Mouse (Mus musculus) splenic B cell, adult 2 months (primary cell): ENCODE data around the gene Hoxd3.

Experiments used
- DNase-seq: peaks from one replicate; pipeline ENCODE4 v3.0.0-alpha.2; 2011; ENCODE audit warnings: low read depth, low spot score
- H3K27me3 ChIP-seq: 2 replicates; pipeline ENCODE4 v1.6.1; 2012; ENCODE audit warnings: mild to moderate bottlenecking, low read length, moderate library complexity, mixed read lengths; ENCODE audit not compliant: control insufficient read depth, poor library complexity, insufficient read depth, severe bottlenecking
- H3K36me3 ChIP-seq: 2 replicates; pipeline ENCODE4 v1.6.1; 2012; ENCODE audit warnings: mild to moderate bottlenecking, low read length, moderate library complexity, mixed read lengths; ENCODE audit not compliant: control insufficient read depth, poor library complexity, insufficient read depth, severe bottlenecking

Hoxd3 gene

GRCm38 (mm10) chr2:74721882-74722281, 10.2 kb downstream of the Hoxd3 start:
- Histone ChIP-seq H3K27me3 (no peaks in the 10 kb centered on the region), H3K36me3 (no peaks in the 10 kb centered on the region)
- DNase-seq = no peak

GRCm38 (mm10) chr2:74722949-74723348, 11.2 kb downstream of the Hoxd3 start:
- Histone ChIP-seq H3K36me3 (no peaks in the 10 kb centered on the region), H3K27me3 (0 out of 2 replicates have a peak, but pooled peaks cover 3% of the 10 kb centered on the region)
- DNase-seq = no peak

- DNase-seq = no peak
- H3K27me3 ChIP-seq = 0 out of 2 replicates have a peak, but pooled peaks cover 3% of the 10 kb centered on the region
- H3K36me3 ChIP-seq = no peaks in the 10 kb centered on the region
These were observed 12.7 kb downstream of the Hoxd3 start for GRCm38 (mm10) chr2:74724244-74725015.

DNA sequence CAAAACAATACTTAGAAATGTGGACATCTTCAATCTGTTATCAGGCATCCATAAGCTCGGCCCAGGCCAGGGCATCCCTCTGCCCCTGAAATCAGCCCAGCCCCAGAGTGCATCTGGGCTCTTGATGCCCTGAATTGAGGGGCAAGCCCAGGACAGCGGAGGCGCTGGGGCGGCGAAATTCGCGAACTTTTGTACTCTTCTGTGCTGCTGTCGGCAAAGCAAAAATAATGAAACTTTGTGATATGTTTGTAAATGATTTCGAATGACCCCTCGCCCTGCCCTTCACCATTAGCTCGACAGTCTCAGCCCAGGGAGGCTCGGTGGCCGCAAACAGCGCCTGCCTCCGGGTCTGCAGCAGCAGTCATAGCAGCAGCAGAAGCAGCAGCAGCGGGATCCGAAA, 13.4 kb downstream of the Hoxd3 start:
- no peaks in the 10 kb centered on the region for H3K36me3 ChIP-seq
- no peak for DNase-seq
- H3K27me3 ChIP-seq = 0 out of 2 replicates have a peak, but pooled peaks cover 3% of the 10 kb centered on the region

DNA sequence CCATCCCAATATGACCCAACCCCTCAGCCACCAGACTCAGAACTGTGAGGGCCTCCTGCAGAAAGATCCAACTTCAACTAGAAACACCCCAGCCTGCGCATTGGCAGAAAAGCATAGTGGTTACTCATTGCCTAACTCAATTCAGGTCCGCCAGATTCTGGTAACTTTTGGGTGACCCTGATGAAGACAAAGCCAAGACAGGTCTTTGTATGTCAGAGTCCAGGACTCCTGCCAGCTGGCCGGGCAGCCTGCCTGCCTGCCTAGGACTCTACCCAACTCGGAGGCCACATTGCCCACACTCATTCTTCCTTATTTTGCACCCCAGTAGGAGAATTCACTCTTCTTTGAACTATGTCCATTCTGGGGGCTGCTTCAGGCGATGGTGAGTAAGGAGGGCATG, 14.8 kb downstream of the Hoxd3 start, which contains the start of gene Gm28230:
TSS of gene Gm28230 (plus strand) at position 178 of the 400 bp plus-strand sequence.
- 0 out of 2 replicates have a peak, but pooled peaks cover 5% of the 10 kb centered on the region for H3K27me3 ChIP-seq
- DNase-seq = no peak

GRCm38 (mm10) chr2:74726973-74727639, 15.4 kb downstream of the Hoxd3 start:
- Histone ChIP-seq H3K36me3 (no peaks in the 10 kb centered on the region), H3K27me3 (0 out of 2 replicates have a peak, but pooled peaks cover 5% of the 10 kb centered on the region)
- no peak for DNase-seq

More for the DNA sequence above, 14.8 kb downstream of the Hoxd3 start, which contains the start of gene Gm28230:
- no peaks in the 10 kb centered on the region for H3K36me3 ChIP-seq

GRCm38 (mm10) chr2:74727640-74728302, 16.0 kb downstream of the Hoxd3 start:
- DNase-seq = no peak

GRCm38 (mm10) chr2:74728303-74728680, 16.6 kb downstream of the Hoxd3 start:
- peaks cover 5% of the 10 kb centered on the region; the same call in 1 of the 2 replicates for H3K27me3 ChIP-seq
- no peak for DNase-seq
- no peaks in the 10 kb centered on the region for H3K36me3 ChIP-seq

More at GRCm38 (mm10) chr2:74727640-74728302, 16.0 kb downstream of the Hoxd3 start:
- Histone ChIP-seq H3K36me3 (no peaks in the 10 kb centered on the region), H3K27me3 (0 out of 2 replicates have a peak, but pooled peaks cover 5% of the 10 kb centered on the region)

DNA sequence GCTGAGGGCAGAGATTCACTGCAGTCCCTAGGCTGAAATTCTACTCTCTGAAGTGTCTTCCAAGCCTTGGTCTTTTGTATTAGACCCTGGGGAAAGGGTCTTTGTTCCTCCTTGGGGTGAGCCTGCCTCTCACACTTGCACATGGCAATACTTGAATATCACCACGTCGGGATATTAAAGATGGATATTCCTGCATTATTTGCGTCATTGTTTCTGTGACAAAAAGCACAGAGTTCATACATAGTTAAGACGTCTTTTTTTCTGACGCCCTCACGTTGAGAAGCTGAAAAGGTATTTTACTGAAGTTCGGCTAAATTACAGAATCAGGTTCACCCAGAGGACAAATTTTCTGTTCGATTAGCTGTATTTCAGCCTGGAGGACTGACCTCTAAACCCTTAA, 18.6 kb downstream of the Hoxd3 start:
- no peak for DNase-seq
- H3K27me3 ChIP-seq = peaks cover 5% of the 10 kb centered on the region; the same call in 1 of the 2 replicates
- no peaks in the 10 kb centered on the region for H3K36me3 ChIP-seq

- no peak for DNase-seq
- Histone ChIP-seq H3K36me3 (no peaks in the 10 kb centered on the region), H3K27me3 (peaks cover 5% of the 10 kb centered on the region; the same call in 1 of the 2 replicates)
These were observed 19.3 kb downstream of the Hoxd3 start for GRCm38 (mm10) chr2:74731055-74731454.

- Histone ChIP-seq H3K27me3 (peaks cover 5% of the 10 kb centered on the region; the same call in 1 of the 2 replicates), H3K36me3 (no peaks in the 10 kb centered on the region)
- DNase-seq = no peak
These were observed 20.2 kb downstream of the Hoxd3 start for GRCm38 (mm10) chr2:74731799-74732512.

DNA sequence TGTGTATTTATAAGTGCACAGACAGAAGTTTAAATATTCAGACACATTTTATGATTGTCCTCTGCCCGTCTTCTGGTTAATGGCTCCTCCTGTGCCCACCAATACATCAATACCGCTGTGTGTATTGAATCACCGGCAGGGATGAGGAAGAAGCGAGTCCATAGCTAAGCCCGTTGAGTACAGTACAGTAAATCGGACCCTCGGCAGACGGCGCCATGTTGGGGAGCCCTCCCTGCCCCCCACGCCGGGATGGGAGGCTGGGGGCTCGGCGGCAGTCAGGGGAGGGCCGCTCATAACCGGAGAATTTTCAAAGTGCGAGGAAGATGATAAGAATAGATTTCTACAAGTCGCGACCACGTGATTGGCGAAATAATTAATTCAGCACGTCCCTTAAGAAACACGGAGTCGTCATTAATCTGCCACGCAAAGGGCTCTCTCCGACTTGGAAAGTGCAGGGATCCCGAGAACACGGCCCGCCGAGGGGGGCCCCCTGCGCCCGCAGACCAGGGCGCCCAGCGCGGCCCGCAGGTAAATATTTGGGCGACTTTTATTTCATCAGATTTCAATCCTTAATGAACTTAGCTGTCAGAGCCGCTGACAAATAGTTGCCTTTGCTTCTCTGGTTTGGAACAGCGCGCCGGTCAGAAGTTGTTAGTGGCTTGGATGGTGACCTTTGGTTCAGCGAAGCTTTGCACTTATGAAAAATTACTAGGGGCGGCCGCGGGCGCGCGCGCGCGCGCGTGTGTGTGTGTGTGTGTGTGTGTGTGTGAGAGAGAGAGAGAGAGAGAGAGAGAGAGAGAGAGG, 21.0 kb downstream of the Hoxd3 start:
- no peak for DNase-seq
- Histone ChIP-seq H3K27me3 (peaks cover 2% of the 10 kb centered on the region; the same call in 1 of the 2 replicates), H3K36me3 (no peaks in the 10 kb centered on the region)

DNA sequence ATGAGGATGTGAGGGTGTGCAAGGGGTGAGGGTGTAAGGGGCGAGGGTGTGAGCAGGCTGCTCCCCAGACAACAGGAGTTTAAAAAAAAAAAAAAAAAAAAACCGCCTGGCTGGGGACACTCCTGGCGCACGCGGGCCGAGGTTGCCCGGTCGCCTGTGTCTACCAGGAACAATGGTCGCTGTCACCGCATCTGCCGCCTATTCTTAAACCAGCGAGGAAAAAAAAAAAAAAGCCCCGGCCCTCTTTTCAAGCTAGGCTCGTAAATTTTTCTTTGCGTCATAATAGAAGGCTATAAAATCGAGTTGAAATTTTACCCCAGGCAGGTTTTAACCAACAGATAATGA, 21.6 kb downstream of the Hoxd3 start:
- H3K36me3 ChIP-seq = no peaks in the 10 kb centered on the region
- DNase-seq = no peak

More for the DNA sequence above, 21.6 kb downstream of the Hoxd3 start:
- peaks cover 2% of the 10 kb centered on the region; the same call in 1 of the 2 replicates for H3K27me3 ChIP-seq
